Mouse (Mus musculus) testis, postnatal 14 days (tissue): ENCODE results near the gene Asna1.

Experiments used
- DNase-seq: peaks from one replicate; pipeline ENCODE4 v3.0.0; 2021; ENCODE audit warnings: low spot score

Asna1 gene

GRCm38 (mm10) chr8:84974543-84975142 lies 50.4 kb downstream of the Asna1 start:
- no peak for DNase-seq

GRCm38 (mm10) chr8:84973803-84974542 lies 51.1 kb downstream of the Asna1 start:
- DNase-seq = no peak

- no peak for DNase-seq
These were observed 52.0 kb downstream of the Asna1 start for GRCm38 (mm10) chr8:84973079-84973478.

GRCm38 (mm10) chr8:84970913-84971312 lies 54.2 kb downstream of the Asna1 start:
- DNase-seq = no peak

GRCm38 (mm10) chr8:84970135-84970790 lies 54.8 kb downstream of the Asna1 start:
- no peak for DNase-seq

GRCm38 (mm10) chr8:84969241-84970134 lies 55.6 kb downstream of the Asna1 start, which contains the start of the genes Gm49661, Prdx2 and Rnaseh2a:
Gene Gm49661 (minus strand): TSS chr8:84969433.
Gene Prdx2 (plus strand): TSS chr8:84969587.
Gene Rnaseh2a (minus strand): TSS chr8:84969767.
- DNase-seq = no peak

- DNase-seq = no peak
These were observed 56.4 kb downstream of the Asna1 start for GRCm38 (mm10) chr8:84968650-84969049.
